Mouse (Mus musculus) olfactory bulb, adult 2 months (tissue): ENCODE measurements at regions not wholly inside any gene's neighbourhood (a gene's known extent, or its start where the extent isn't known, plus 50 kb on each side); places are given as distances from the start of the nearest gene placed in this dataset.
"Not testable (repeated sequence)": the region's sequence is repeated elsewhere in the genome, so short reads cannot be mapped to it uniquely, and the experiment has no call there.

Experiments used
- CTCF ChIP-seq: fragments of 200-500 bp; IDR thresholded peaks from 2 replicates; pipeline ENCODE4 v1.5.1; 2012; ENCODE audit warnings: low read depth, mild to moderate bottlenecking, low read length, moderate library complexity; ENCODE audit not compliant: insufficient read depth
- POLR2A ChIP-seq: fragments of 200-500 bp; IDR thresholded peaks from 2 replicates; pipeline ENCODE4 v1.6.1; 2012; ENCODE audit warnings: mild to moderate bottlenecking, low read depth, low read length, moderate library complexity; ENCODE audit not compliant: insufficient read depth

- not testable (repeated sequence) for TF ChIP-seq POLR2A, CTCF
These were observed 124.7 kb downstream of the Cand1 start for GRCm38 (mm10) chr10:119115200-119115599.
